ENCODE assay signal across 8 mouse cellular contexts in the genomic region with DNA sequence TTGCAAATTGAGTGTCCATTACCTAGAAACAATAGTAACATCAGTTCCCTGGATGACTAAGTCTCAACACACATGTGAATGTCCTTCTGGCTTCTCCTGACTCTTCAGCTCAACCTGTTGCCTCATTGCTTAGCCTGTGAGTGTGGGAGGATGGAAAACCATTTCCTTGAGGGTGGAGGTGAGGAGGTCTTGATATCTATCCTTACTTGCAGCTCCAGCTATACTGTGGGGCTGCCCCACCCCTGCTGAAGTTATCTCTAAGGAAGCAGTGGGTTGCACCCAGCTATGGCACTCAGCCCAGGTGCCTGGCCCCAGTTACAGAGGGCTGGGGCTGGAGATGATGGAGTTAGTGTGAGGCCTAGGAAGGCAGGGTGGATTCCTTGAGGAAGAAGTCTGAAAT. TPM values are rescaled to one million over a fixed set of nuclear protein-coding genes. Genes with fewer than 3 reads are reported as not detected.
A peak's percentile ranks its signal among the peaks of the same experiment; 100 is the strongest.
DNase-seq lines count a peak whose midpoint lies in the region; ATAC-seq and TF ChIP-seq lines count a peak whose summit lies in the region.
"Had no signal": no experiment of that assay in that cellular context is flagged by ENCODE, and none has a peak within 500 bp of the region (broad histone marks: within the 10 kb centered on the region; RNA-seq: fewer than 3 reads in every experiment).

No protein-coding gene starts in this region.

- H3K36me3 ChIP-seq in lung, embryonic 14.5 days (ENCODE audit: insufficient read depth) = peaks cover 18% of the 10 kb centered on the region
- H3K36me3 ChIP-seq in embryonic facial prominence, embryonic 13.5 days = no peaks in the 10 kb centered on the region
- H3K36me3 ChIP-seq in limb, embryonic 12.5 days = peaks cover 28% of the 10 kb centered on the region; the same call in 1 of the 2 replicates
- H3K36me3 ChIP-seq in stomach, postnatal 0 days (ENCODE audit: control insufficient read depth, insufficient read depth, low read length) = no peaks in the 10 kb centered on the region

- H3K27me3 ChIP-seq in lung, embryonic 14.5 days (ENCODE audit: insufficient read depth, low read length) = peaks cover 9% of the 10 kb centered on the region; the same call in 1 of the 2 replicates
- peaks cover 6% of the 10 kb centered on the region for H3K27me3 ChIP-seq in embryonic facial prominence, embryonic 13.5 days
- peaks cover 16% of the 10 kb centered on the region for H3K27me3 ChIP-seq in limb, embryonic 12.5 days
- no peaks in the 10 kb centered on the region for H3K27me3 ChIP-seq in stomach, postnatal 0 days (ENCODE audit: control insufficient read depth, insufficient read depth, low read length)

- peak overlapping the region; percentile 84 for H3K9ac ChIP-seq in lung, embryonic 14.5 days
- no peak overlapping the region for H3K9ac ChIP-seq in embryonic facial prominence, embryonic 13.5 days
- no peak overlapping the region for H3K9ac ChIP-seq in limb, embryonic 12.5 days (replicated peaks)
- no peak overlapping the region for H3K9ac ChIP-seq in stomach, postnatal 0 days (ENCODE audit: low read length)

- TF ChIP-seq CTCF in lung, embryonic 14.5 days (IDR thresholded peaks at IDR 0.05; ENCODE audit: low read depth) = no peak
- no peak for TF ChIP-seq CTCF in stomach, postnatal 0 days (IDR thresholded peaks at IDR 0.05; ENCODE audit: low read depth)

- ATAC-seq in lung, embryonic 14.5 days (ENCODE audit: insufficient read depth) = no peak
- ATAC-seq in embryonic facial prominence, embryonic 13.5 days (ENCODE audit: insufficient number of reproducible peaks, insufficient read depth, low FRiP score, low TSS enrichment, low read depth) = no peak
- no peak for ATAC-seq in limb, embryonic 12.5 days (ENCODE audit: insufficient number of reproducible peaks, insufficient read depth, low FRiP score, low TSS enrichment, low read depth)
- ATAC-seq in stomach, postnatal 0 days (ENCODE audit: low FRiP score, low TSS enrichment) = 0 out of 2 replicates have a peak, but pooled peaks have one; percentile 16

- H3K27ac ChIP-seq in lung, embryonic 14.5 days (ENCODE audit: low read depth) = no peak overlapping the region
- H3K27ac ChIP-seq in embryonic facial prominence, embryonic 13.5 days = no peak overlapping the region
- no peak overlapping the region for H3K27ac ChIP-seq in limb, embryonic 12.5 days
- no peak overlapping the region for H3K27ac ChIP-seq in stomach, postnatal 0 days (replicated peaks)

- peaks cover 13% of the 10 kb centered on the region for H3K4me1 ChIP-seq in lung, embryonic 14.5 days (ENCODE audit: insufficient read depth)
- H3K4me1 ChIP-seq in embryonic facial prominence, embryonic 13.5 days = peaks cover 40% of the 10 kb centered on the region
- peaks cover 27% of the 10 kb centered on the region for H3K4me1 ChIP-seq in limb, embryonic 12.5 days (replicated peaks)
- H3K4me1 ChIP-seq in stomach, postnatal 0 days (replicated peaks; ENCODE audit: control insufficient read depth, insufficient read depth) = peaks cover 10% of the 10 kb centered on the region

- H3K9me3 ChIP-seq in lung, embryonic 14.5 days (ENCODE audit: low read depth, low read length) = no peaks in the 10 kb centered on the region
- no peaks in the 10 kb centered on the region for H3K9me3 ChIP-seq in embryonic facial prominence, embryonic 13.5 days
- H3K9me3 ChIP-seq in limb, embryonic 12.5 days = no peaks in the 10 kb centered on the region
- no peaks in the 10 kb centered on the region for H3K9me3 ChIP-seq in stomach, postnatal 0 days (ENCODE audit: control insufficient read depth, low read length)

- DNase-seq in lung, embryonic 14.5 days = no peak
- DNase-seq in lung, postnatal 14 days = no peak
- peak; percentile 32 for DNase-seq in stomach, postnatal 0 days (ENCODE audit: low spot score)
- no peak for DNase-seq in urinary bladder, postnatal 25 days (ENCODE audit: low spot score)
- DNase-seq in layer of hippocampus, adult 18-20 months (ENCODE audit: low spot score in 2 of 2) = no peak
- DNase-seq: kidney, adult 11 months had no signal

- TF ChIP-seq EP300 in stomach, postnatal 0 days (optimal IDR thresholded peaks at IDR 0.05) = no peak

- H3K4me3 ChIP-seq in lung, embryonic 14.5 days (ENCODE audit: low read depth, low read length) = peak overlapping the region; percentile 66
- H3K4me3 ChIP-seq in embryonic facial prominence, embryonic 13.5 days = 0 out of 2 replicates have a peak overlapping the region, but pooled peaks have one; percentile 71
- H3K4me3 ChIP-seq in limb, embryonic 12.5 days (replicated peaks) = peak overlapping the region; percentile 70; the same call in 1 of the 2 replicates
- H3K4me3 ChIP-seq in stomach, postnatal 0 days (ENCODE audit: low read depth, low read length) = no peak overlapping the region

- H3K4me2 ChIP-seq in lung, embryonic 14.5 days = peak overlapping the region; percentile 84
- peak overlapping the region; percentile 94 for H3K4me2 ChIP-seq in embryonic facial prominence, embryonic 13.5 days
- peak overlapping the region; percentile 94 for H3K4me2 ChIP-seq in limb, embryonic 12.5 days
- no peak overlapping the region; the same call in 1 of the 2 replicates for H3K4me2 ChIP-seq in stomach, postnatal 0 days (replicated peaks; ENCODE audit: low read depth)

RNA-seq across cellular contexts. Expression of a gene that starts 3.3 kb away (rescaled TPM):
- polyA plus RNA-seq in lung, embryonic 14.5 days (2014; fragmentation: Nextera tagmentation; extraction: Ambion mirVana) = 18.8 and 20.2 TPM in 2 replicates
- polyA plus RNA-seq in embryonic facial prominence, embryonic 13.5 days (2015; fragmentation: Nextera tagmentation; extraction: Ambion mirVana) = 16.5 and 17.0 TPM in 2 replicates
- 21.1 and 23.8 TPM in 2 replicates for polyA plus RNA-seq in limb, embryonic 12.5 days (2016; fragmentation: Nextera tagmentation; extraction: Ambion mirVana)
- 5.1 and 5.4 TPM in 2 replicates for polyA plus RNA-seq in stomach, postnatal 0 days (2015; fragmentation: Nextera tagmentation; extraction: Ambion mirVana)
- under 1 TPM; 0.15 to 0.27 TPM for total RNA-seq in layer of hippocampus, adult 18-20 months (2021)

RNA-seq across cellular contexts. Expression of a gene that starts 15.1 kb away (rescaled TPM):
- 55.4 and 58.7 TPM in 2 replicates for polyA plus RNA-seq in lung, embryonic 14.5 days (2014; fragmentation: Nextera tagmentation; extraction: Ambion mirVana)
- polyA plus RNA-seq in embryonic facial prominence, embryonic 13.5 days (2015; fragmentation: Nextera tagmentation; extraction: Ambion mirVana) = 40.4 and 47.6 TPM in 2 replicates
- polyA plus RNA-seq in limb, embryonic 12.5 days (2016; fragmentation: Nextera tagmentation; extraction: Ambion mirVana) = 38.8 and 43.3 TPM in 2 replicates
- 37.7 and 42.3 TPM in 2 replicates for polyA plus RNA-seq in stomach, postnatal 0 days (2015; fragmentation: Nextera tagmentation; extraction: Ambion mirVana)
- 10 to 100 TPM; 52.0 to 57.7 TPM for total RNA-seq in layer of hippocampus, adult 18-20 months (2021)

RNA-seq across cellular contexts. Expression of a gene that starts 19.5 kb away (rescaled TPM):
- 0.11 and 0.24 TPM in 2 replicates for polyA plus RNA-seq in lung, embryonic 14.5 days (2014; fragmentation: Nextera tagmentation; extraction: Ambion mirVana)
- polyA plus RNA-seq in embryonic facial prominence, embryonic 13.5 days (2015; fragmentation: Nextera tagmentation; extraction: Ambion mirVana) = 0.18 TPM in 1 of 2 replicates, not detected in the other
- polyA plus RNA-seq in limb, embryonic 12.5 days (2016; fragmentation: Nextera tagmentation; extraction: Ambion mirVana) = 0.19 and 0.49 TPM in 2 replicates
- 0.05 TPM in 1 of 2 replicates, not detected in the other for polyA plus RNA-seq in stomach, postnatal 0 days (2015; fragmentation: Nextera tagmentation; extraction: Ambion mirVana)
- not detected for total RNA-seq in layer of hippocampus, adult 18-20 months (2021)

RNA-seq across cellular contexts. Expression of a gene that starts 43.3 kb away (rescaled TPM):
- polyA plus RNA-seq in lung, embryonic 14.5 days (2014; fragmentation: Nextera tagmentation; extraction: Ambion mirVana) = 39.1 and 40.0 TPM in 2 replicates
- polyA plus RNA-seq in embryonic facial prominence, embryonic 13.5 days (2015; fragmentation: Nextera tagmentation; extraction: Ambion mirVana) = 28.1 and 32.7 TPM in 2 replicates
- polyA plus RNA-seq in limb, embryonic 12.5 days (2016; fragmentation: Nextera tagmentation; extraction: Ambion mirVana) = 23.2 and 29.0 TPM in 2 replicates
- polyA plus RNA-seq in stomach, postnatal 0 days (2015; fragmentation: Nextera tagmentation; extraction: Ambion mirVana) = 27.6 and 28.6 TPM in 2 replicates
- 1 to 10 TPM; 4.8 to 5.9 TPM for total RNA-seq in layer of hippocampus, adult 18-20 months (2021)

RNA-seq across cellular contexts. Expression of a gene that starts 44.6 kb away (rescaled TPM):
- 1.1 and 1.2 TPM in 2 replicates for polyA plus RNA-seq in lung, embryonic 14.5 days (2014; fragmentation: Nextera tagmentation; extraction: Ambion mirVana)
- 1.0 and 1.3 TPM in 2 replicates for polyA plus RNA-seq in embryonic facial prominence, embryonic 13.5 days (2015; fragmentation: Nextera tagmentation; extraction: Ambion mirVana)
- 0.84 and 0.95 TPM in 2 replicates for polyA plus RNA-seq in limb, embryonic 12.5 days (2016; fragmentation: Nextera tagmentation; extraction: Ambion mirVana)
- polyA plus RNA-seq in stomach, postnatal 0 days (2015; fragmentation: Nextera tagmentation; extraction: Ambion mirVana) = 0.41 and 0.53 TPM in 2 replicates
- total RNA-seq in layer of hippocampus, adult 18-20 months (2021) = 100 to 1,000 TPM; 103 to 104 TPM
